14 mouse cellular contexts compared by ENCODE assay signal in the genomic region with DNA sequence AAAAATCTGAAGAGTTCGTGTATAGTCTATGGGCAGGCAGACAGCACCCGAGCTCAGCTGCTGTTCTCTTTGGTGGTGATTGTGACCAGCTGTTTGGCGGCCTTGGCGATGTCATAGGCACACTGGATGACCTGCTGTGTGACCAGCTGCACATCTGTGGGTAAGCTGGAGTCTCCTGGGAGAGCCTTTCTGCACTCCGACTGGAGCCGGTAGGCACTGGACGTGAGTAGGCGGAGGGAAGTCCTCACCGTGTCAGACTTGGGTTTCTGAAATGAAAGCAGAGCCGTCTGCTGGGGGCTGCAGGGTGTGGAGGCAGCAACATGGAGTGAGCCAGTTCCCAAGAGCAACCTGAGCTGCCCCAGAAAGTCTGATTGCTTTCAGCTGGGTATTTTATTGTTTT. TPM values are rescaled to one million over a fixed set of nuclear protein-coding genes. Genes with fewer than 3 reads are reported as not detected.
A peak's percentile ranks its signal among the peaks of the same experiment; 100 is the strongest.
DNase-seq lines count a peak whose midpoint lies in the region; ATAC-seq lines count a peak whose summit lies in the region.
"Had no signal": no experiment of that assay in that cellular context is flagged by ENCODE, and none has a peak within 500 bp of the region (broad histone marks: within the 10 kb centered on the region; RNA-seq: fewer than 3 reads in every experiment).

No protein-coding gene starts in this region.

- H3K4me1 ChIP-seq in kidney, embryonic 15.5 days = peaks cover 14% of the 10 kb centered on the region
- H3K4me1 ChIP-seq in embryonic facial prominence, embryonic 14.5 days (ENCODE audit: control insufficient read depth, insufficient read depth, low read length) = no peaks in the 10 kb centered on the region
- H3K4me1 ChIP-seq: embryonic facial prominence, embryonic 13.5 days; midbrain, embryonic 15.5 days; neural tube, embryonic 15.5 days had no signal

- peak; percentile 54; the same call in 1 of the 2 replicates for ATAC-seq in kidney, embryonic 15.5 days (replicated peaks; ENCODE audit: low FRiP score)
- ATAC-seq in embryonic facial prominence, embryonic 14.5 days (ENCODE audit: low read depth) = peak; percentile 38; the same call in 1 of the 2 replicates
- ATAC-seq: forebrain, embryonic 14.5 days; midbrain, embryonic 15.5 days had no signal

- 45% methylated on average over 10 of the region's 10 CpGs for WGBS in kidney, embryonic 15.5 days
- WGBS in embryonic facial prominence, embryonic 14.5 days = 32% methylated on average over 10 of the region's 10 CpGs

- H3K9ac ChIP-seq in kidney, embryonic 15.5 days = no peak overlapping the region
- H3K9ac ChIP-seq in embryonic facial prominence, embryonic 14.5 days (ENCODE audit: low read depth, low read length) = no peak overlapping the region
- H3K9ac ChIP-seq: embryonic facial prominence, embryonic 13.5 days; liver, embryonic 14.5 days; midbrain, embryonic 15.5 days; neural tube, embryonic 15.5 days had no signal

- H3K27ac ChIP-seq in kidney, embryonic 15.5 days = no peak overlapping the region
- no peak overlapping the region for H3K27ac ChIP-seq in embryonic facial prominence, embryonic 14.5 days (replicated peaks; ENCODE audit: low read depth, low read length)
- H3K27ac ChIP-seq: liver, embryonic 14.5 days; midbrain, embryonic 15.5 days; neural tube, embryonic 15.5 days had no signal

- H3K4me2 ChIP-seq in kidney, embryonic 15.5 days = no peak overlapping the region
- H3K4me2 ChIP-seq in embryonic facial prominence, embryonic 14.5 days (ENCODE audit: low read depth, low read length) = no peak overlapping the region
- H3K4me2 ChIP-seq: embryonic facial prominence, embryonic 13.5 days; midbrain, embryonic 15.5 days; neural tube, embryonic 15.5 days had no signal

- H3K36me3 ChIP-seq in kidney, embryonic 15.5 days = peaks cover 76% of the 10 kb centered on the region
- H3K36me3 ChIP-seq in embryonic facial prominence, embryonic 14.5 days (ENCODE audit: control insufficient read depth, insufficient read depth, low read length) = peaks cover 86% of the 10 kb centered on the region

- H3K27me3 ChIP-seq in kidney, embryonic 15.5 days = no peaks in the 10 kb centered on the region
- H3K27me3 ChIP-seq in embryonic facial prominence, embryonic 14.5 days (replicated peaks; ENCODE audit: control insufficient read depth, insufficient read depth, low read length) = no peaks in the 10 kb centered on the region
- H3K27me3 ChIP-seq: embryonic facial prominence, embryonic 13.5 days; midbrain, embryonic 15.5 days; neural tube, embryonic 15.5 days had no signal

- no peak for DNase-seq in kidney, adult 11 months
- peak; percentile 39 for DNase-seq in embryo, embryonic 10.5 days (ENCODE audit: low spot score)
- peak; percentile 78 for DNase-seq in embryonic facial prominence, embryonic 14.5 days (ENCODE audit: low spot score)
- peak; percentile 28 for DNase-seq in lung, postnatal 36 days
- DNase-seq in spleen, postnatal 36 days (ENCODE audit: low spot score in 2 of 2) = no peak
- no peak for DNase-seq in urinary bladder, adult 2 months (ENCODE audit: low spot score)
- DNase-seq: cerebellum, adult 11-12 months; thymus, postnatal 4 days had no signal

- H3K9me3 ChIP-seq in kidney, embryonic 15.5 days (replicated peaks) = no peaks in the 10 kb centered on the region
- no peaks in the 10 kb centered on the region for H3K9me3 ChIP-seq in embryonic facial prominence, embryonic 14.5 days (ENCODE audit: control insufficient read depth, low read length)
- H3K9me3 ChIP-seq: embryonic facial prominence, embryonic 13.5 days; midbrain, embryonic 15.5 days; neural tube, embryonic 15.5 days had no signal

- no peak overlapping the region for H3K4me3 ChIP-seq in kidney, embryonic 15.5 days (replicated peaks)
- H3K4me3 ChIP-seq in embryonic facial prominence, embryonic 14.5 days (ENCODE audit: low read depth, low read length) = no peak overlapping the region
- H3K4me3 ChIP-seq: embryonic facial prominence, embryonic 13.5 days; midbrain, embryonic 15.5 days; neural tube, embryonic 15.5 days had no signal

RNA-seq across cellular contexts. Expression of gene Tchp, which starts 22.6 kb away (rescaled TPM):
- polyA plus RNA-seq in kidney, embryonic 15.5 days (2015; fragmentation: Nextera tagmentation; extraction: Ambion mirVana) = 16.5 and 17.4 TPM in 2 replicates
- polyA plus RNA-seq in embryonic facial prominence, embryonic 14.5 days (2014; fragmentation: Nextera tagmentation; extraction: Ambion mirVana) = 10.9 and 11.4 TPM in 2 replicates
- polyA plus RNA-seq in urinary bladder, adult 2 months (2012; rRNA removed) = 24.0 and 24.4 TPM in 2 replicates

RNA-seq across cellular contexts. Expression of gene Gltp, which starts 39.3 kb away (rescaled TPM):
- polyA plus RNA-seq in kidney, embryonic 15.5 days (2015; fragmentation: Nextera tagmentation; extraction: Ambion mirVana) = 78.5 and 79.2 TPM in 2 replicates
- 123 and 129 TPM in 2 replicates for polyA plus RNA-seq in embryonic facial prominence, embryonic 14.5 days (2014; fragmentation: Nextera tagmentation; extraction: Ambion mirVana)
- 172 and 192 TPM in 2 replicates for polyA plus RNA-seq in urinary bladder, adult 2 months (2012; rRNA removed)

RNA-seq across cellular contexts. Expression of gene Ankrd13a, which starts 44.3 kb away (rescaled TPM):
- 45.3 and 49.8 TPM in 2 replicates for polyA plus RNA-seq in kidney, embryonic 15.5 days (2015; fragmentation: Nextera tagmentation; extraction: Ambion mirVana)
- polyA plus RNA-seq in embryonic facial prominence, embryonic 14.5 days (2014; fragmentation: Nextera tagmentation; extraction: Ambion mirVana) = 61.4 and 65.4 TPM in 2 replicates
- 55.6 and 63.2 TPM in 2 replicates for polyA plus RNA-seq in urinary bladder, adult 2 months (2012; rRNA removed)

RNA-seq across cellular contexts. Expression of gene Git2, which starts 45.2 kb away (rescaled TPM):
- 42.0 and 45.5 TPM in 2 replicates for polyA plus RNA-seq in kidney, embryonic 15.5 days (2015; fragmentation: Nextera tagmentation; extraction: Ambion mirVana)
- 40.1 and 42.0 TPM in 2 replicates for polyA plus RNA-seq in embryonic facial prominence, embryonic 14.5 days (2014; fragmentation: Nextera tagmentation; extraction: Ambion mirVana)
- 37.5 and 46.6 TPM in 2 replicates for polyA plus RNA-seq in urinary bladder, adult 2 months (2012; rRNA removed)

Comparison
In these comparisons a context has a peak if more than half of its experiments do, and no peak if none do; other contexts are left out.
1. DNase-seq: peak in embryo, embryonic 10.5 days (single experiment), embryonic facial prominence, embryonic 14.5 days (single experiment) and lung, postnatal 36 days (single experiment); none in kidney, adult 11 months (single experiment), spleen, postnatal 36 days (0 of 2) and urinary bladder, adult 2 months (single experiment).